Mouse (Mus musculus): ENCODE measurements around the gene Oxnad1. TPM values are rescaled to one million over a fixed set of nuclear protein-coding genes. Genes with fewer than 3 reads are reported as not detected.

The Oxnad1 gene
- total RNA-seq (2023): 4.5 and 5.1 TPM in 2 replicates

DNA sequence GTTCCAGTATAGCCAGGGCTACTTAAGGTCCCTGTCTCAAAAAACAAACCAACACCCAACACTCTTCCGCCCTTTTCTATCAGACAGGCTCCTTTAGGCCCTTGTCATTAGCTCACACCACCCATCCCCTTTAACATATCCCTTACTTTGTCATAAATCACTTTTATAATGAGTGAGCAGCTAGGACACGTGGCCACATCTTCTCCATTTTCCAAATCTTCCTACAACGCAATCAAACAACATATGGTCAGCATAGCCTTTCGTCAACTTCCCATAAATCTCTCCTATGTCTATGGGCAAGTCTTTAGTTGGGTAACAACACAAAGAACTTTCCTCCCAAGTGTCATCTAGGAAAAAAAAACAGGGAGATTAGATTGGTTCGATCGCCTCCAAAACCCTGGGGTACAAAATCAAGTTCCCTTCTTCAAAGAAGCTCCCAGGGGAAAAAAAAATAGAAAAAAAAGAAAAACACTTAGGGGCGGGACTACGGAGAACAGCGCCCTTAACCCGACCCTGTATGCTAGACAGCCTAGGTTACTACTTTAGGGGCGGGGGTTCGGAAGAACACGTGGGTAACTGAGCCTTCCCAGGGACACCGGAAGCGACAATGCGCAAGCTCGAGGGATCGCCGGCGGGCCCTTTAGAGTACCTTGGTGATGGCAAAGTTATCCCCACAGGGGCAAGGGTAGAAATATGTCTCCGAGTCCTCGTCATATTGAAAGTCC is at the start of gene Oxnad1:
Gene Oxnad1, plus strand, starts transcription at position 614 of the 725 bp plus-strand sequence.

GRCm38 (mm10) chr14:32085486-32086201 is 470 bp downstream of the Oxnad1 start, which contains the start of gene Dph3:
TSS of gene Dph3 (minus strand) at chr14:32085729.

GRCm38 (mm10) chr14:32141723-32142122 is 56.5 kb downstream of the Oxnad1 start, which contains the start of gene Msmb:
TSS of gene Msmb (plus strand) at chr14:32142023.

Other genes with a start within 250 kb of the Oxnad1 start
- not detected in 2 replicates for gene Galnt15, start 56.4 kb upstream of the Oxnad1 start, total RNA-seq (2023)
- 90.2 and 97.3 TPM in 2 replicates for gene Dph3, start 355 bp downstream of the Oxnad1 start, total RNA-seq (2023)
- not detected in 2 replicates for gene Msmb, start 56.6 kb downstream of the Oxnad1 start, total RNA-seq (2023)
- 175 and 188 TPM in 2 replicates for gene Ncoa4, start 74.5 kb downstream of the Oxnad1 start, total RNA-seq (2023)
- gene Timm23, start 116.5 kb downstream of the Oxnad1 start, total RNA-seq (2023): 45.6 and 51.2 TPM in 2 replicates
- gene Parg, start 116.6 kb downstream of the Oxnad1 start, total RNA-seq (2023): 35.6 and 38.7 TPM in 2 replicates
- not detected in 2 replicates for gene Ogdhl, start 236.6 kb downstream of the Oxnad1 start, total RNA-seq (2023)